Mouse (Mus musculus): Measurements from ENCODE around the gene Birc2.

Birc2 gene

GRCm38 (mm10) chr9:7785396-7785795 is 51.5 kb downstream of the Birc2 start:
- DNase-seq (ENCODE audit: low spot score): no peak

- DNase-seq (ENCODE audit: low spot score): no peak
These were observed 52.2 kb downstream of the Birc2 start for GRCm38 (mm10) chr9:7784615-7785012.

GRCm38 (mm10) chr9:7783823-7784614 is 52.8 kb downstream of the Birc2 start:
- DNase-seq (ENCODE audit: low spot score): no peak

GRCm38 (mm10) chr9:7780250-7781150 is 56.4 kb downstream of the Birc2 start:
- DNase-seq (ENCODE audit: low spot score): no peak

GRCm38 (mm10) chr9:7779786-7780185 is 57.1 kb downstream of the Birc2 start:
- no peak for DNase-seq (ENCODE audit: low spot score)

- no peak for DNase-seq (ENCODE audit: low spot score)
These were observed 58.1 kb downstream of the Birc2 start for GRCm38 (mm10) chr9:7778771-7779170.

- DNase-seq (ENCODE audit: low spot score): no peak
These were observed 59.2 kb downstream of the Birc2 start for GRCm38 (mm10) chr9:7777652-7778051.

- no peak for DNase-seq (ENCODE audit: low spot score)
These were observed 59.9 kb downstream of the Birc2 start for GRCm38 (mm10) chr9:7776940-7777339.

- DNase-seq (ENCODE audit: low spot score): no peak
These were observed 60.9 kb downstream of the Birc2 start for GRCm38 (mm10) chr9:7775986-7776385.

GRCm38 (mm10) chr9:7775011-7775410 is 61.9 kb downstream of the Birc2 start:
- DNase-seq (ENCODE audit: low spot score): no peak

- DNase-seq (ENCODE audit: low spot score): no peak
These were observed 62.3 kb downstream of the Birc2 start for GRCm38 (mm10) chr9:7774538-7774937.

- DNase-seq (ENCODE audit: low spot score): no peak
These were observed 63.2 kb downstream of the Birc2 start for GRCm38 (mm10) chr9:7773686-7774085.

- DNase-seq (ENCODE audit: low spot score): no peak
These were observed 64.0 kb downstream of the Birc2 start for GRCm38 (mm10) chr9:7772773-7773454.

GRCm38 (mm10) chr9:7772361-7772760 is 64.5 kb downstream of the Birc2 start:
- no peak for DNase-seq (ENCODE audit: low spot score)

- no peak for DNase-seq (ENCODE audit: low spot score)
These were observed 67.4 kb downstream of the Birc2 start for GRCm38 (mm10) chr9:7769491-7769890.

GRCm38 (mm10) chr9:7769081-7769480 is 67.8 kb downstream of the Birc2 start:
- no peak for DNase-seq (ENCODE audit: low spot score)
